Mouse (Mus musculus): ENCODE measurements around the gene Hoxa2. TPM values are rescaled to one million over a fixed set of nuclear protein-coding genes. Genes with fewer than 3 reads are reported as not detected.

Gene Hoxa2
- total RNA-seq, 2 experiments from 2014 or later = not detected

GRCm38 (mm10) chr6:52203121-52203370 is 38.4 kb upstream of the Hoxa2 start:
- no peak for ATAC-seq (replicated peaks; ENCODE audit: poor library complexity, severe bottlenecking)

GRCm38 (mm10) chr6:52202362-52203120 is 37.9 kb upstream of the Hoxa2 start:
- no peak for ATAC-seq (replicated peaks; ENCODE audit: poor library complexity, severe bottlenecking)

- no peak for ATAC-seq (replicated peaks; ENCODE audit: poor library complexity, severe bottlenecking)
Measured at GRCm38 (mm10) chr6:52201269-52201668, 36.6 kb upstream of the Hoxa2 start.

GRCm38 (mm10) chr6:52200751-52201250 is 36.2 kb upstream of the Hoxa2 start:
- ATAC-seq (replicated peaks; ENCODE audit: poor library complexity, severe bottlenecking) = no peak

GRCm38 (mm10) chr6:52200073-52200750 is 35.6 kb upstream of the Hoxa2 start:
- ATAC-seq (replicated peaks; ENCODE audit: poor library complexity, severe bottlenecking) = no peak

- no peak for ATAC-seq (replicated peaks; ENCODE audit: poor library complexity, severe bottlenecking)
Measured at GRCm38 (mm10) chr6:52197271-52197670, 32.6 kb upstream of the Hoxa2 start.

- no peak for ATAC-seq (replicated peaks; ENCODE audit: poor library complexity, severe bottlenecking)
Measured at GRCm38 (mm10) chr6:52196811-52197210, 32.2 kb upstream of the Hoxa2 start.

- no peak for ATAC-seq (replicated peaks; ENCODE audit: poor library complexity, severe bottlenecking)
Measured at GRCm38 (mm10) chr6:52194690-52195089, 30.1 kb upstream of the Hoxa2 start.

GRCm38 (mm10) chr6:52191860-52192550 is 27.4 kb upstream of the Hoxa2 start:
- peak; percentile 98 for ATAC-seq (replicated peaks; ENCODE audit: poor library complexity, severe bottlenecking)

GRCm38 (mm10) chr6:52190906-52191810 is 26.5 kb upstream of the Hoxa2 start, which contains the start of gene Hoxa4:
Hoxa4 (minus strand) TSS chr6:52191753.
- ATAC-seq (replicated peaks; ENCODE audit: poor library complexity, severe bottlenecking) = peak; percentile 18; the same call in 1 of the 2 replicates

GRCm38 (mm10) chr6:52190410-52190809 is 25.8 kb upstream of the Hoxa2 start:
- ATAC-seq (replicated peaks; ENCODE audit: poor library complexity, severe bottlenecking) = no peak

GRCm38 (mm10) chr6:52189909-52190308 is 25.3 kb upstream of the Hoxa2 start:
- ATAC-seq (replicated peaks; ENCODE audit: poor library complexity, severe bottlenecking) = no peak

- ATAC-seq (replicated peaks; ENCODE audit: poor library complexity, severe bottlenecking) = no peak
Measured at GRCm38 (mm10) chr6:52189172-52189591, 24.6 kb upstream of the Hoxa2 start.

- no peak for ATAC-seq (replicated peaks; ENCODE audit: poor library complexity, severe bottlenecking)
Measured at GRCm38 (mm10) chr6:52186500-52186899, 21.9 kb upstream of the Hoxa2 start.

GRCm38 (mm10) chr6:52185834-52186233 is 21.2 kb upstream of the Hoxa2 start:
- ATAC-seq (replicated peaks; ENCODE audit: poor library complexity, severe bottlenecking) = no peak

- ATAC-seq (replicated peaks; ENCODE audit: poor library complexity, severe bottlenecking) = no peak
Measured at GRCm38 (mm10) chr6:52185222-52185621, 20.6 kb upstream of the Hoxa2 start.

- no peak for ATAC-seq (replicated peaks; ENCODE audit: poor library complexity, severe bottlenecking)
Measured at GRCm38 (mm10) chr6:52184668-52185067, 20.0 kb upstream of the Hoxa2 start.

- ATAC-seq (replicated peaks; ENCODE audit: poor library complexity, severe bottlenecking) = no peak
Measured at GRCm38 (mm10) chr6:52183311-52184080, 18.9 kb upstream of the Hoxa2 start.

- no peak for ATAC-seq (replicated peaks; ENCODE audit: poor library complexity, severe bottlenecking)
Measured at GRCm38 (mm10) chr6:52182793-52183192, 18.2 kb upstream of the Hoxa2 start.

All from granulocyte monocyte progenitor cell, adult 5-6 weeks (primary cell).